Mouse (Mus musculus) embryonic fibroblast, embryonic 13.5 days (primary cell): Measurements from ENCODE around the gene Vps13d.

Experiments
- CTCF ChIP-seq: IDR thresholded peaks from 2 replicates; pipeline ENCODE4 v1.5.1; 2011; ENCODE audit warnings: mild to moderate bottlenecking, control low read depth, low read length, moderate library complexity, borderline replicate concordance; ENCODE audit not compliant: insufficient read depth
- POLR2A ChIP-seq: IDR thresholded peaks from 2 replicates; pipeline ENCODE4 v1.6.1; 2011; ENCODE audit warnings: low read depth, mild to moderate bottlenecking, control low read depth, low read length, moderate library complexity

DNA sequence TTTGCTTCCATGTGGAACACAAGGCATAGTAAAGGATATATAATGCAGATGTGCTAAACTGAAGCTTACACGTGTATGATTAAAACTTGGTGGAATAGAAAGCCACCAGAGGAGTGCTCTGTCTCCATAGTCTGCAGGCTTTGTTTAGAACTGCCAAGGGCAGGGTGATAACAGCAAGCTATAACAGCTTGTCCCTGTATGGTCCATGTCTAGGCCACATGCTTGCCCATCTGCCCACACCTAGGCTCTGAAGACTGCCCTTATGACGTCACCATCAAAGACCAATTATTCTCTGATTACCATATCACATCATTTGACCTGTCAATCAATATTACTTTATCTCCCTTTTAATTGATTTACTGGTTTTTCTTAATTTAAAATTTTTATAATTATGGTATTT lies 229.6 kb downstream of the Vps13d start:
- TF ChIP-seq CTCF (no peak), POLR2A (no peak)
